23 mouse cellular contexts compared by ENCODE assay signal in the genomic region with DNA sequence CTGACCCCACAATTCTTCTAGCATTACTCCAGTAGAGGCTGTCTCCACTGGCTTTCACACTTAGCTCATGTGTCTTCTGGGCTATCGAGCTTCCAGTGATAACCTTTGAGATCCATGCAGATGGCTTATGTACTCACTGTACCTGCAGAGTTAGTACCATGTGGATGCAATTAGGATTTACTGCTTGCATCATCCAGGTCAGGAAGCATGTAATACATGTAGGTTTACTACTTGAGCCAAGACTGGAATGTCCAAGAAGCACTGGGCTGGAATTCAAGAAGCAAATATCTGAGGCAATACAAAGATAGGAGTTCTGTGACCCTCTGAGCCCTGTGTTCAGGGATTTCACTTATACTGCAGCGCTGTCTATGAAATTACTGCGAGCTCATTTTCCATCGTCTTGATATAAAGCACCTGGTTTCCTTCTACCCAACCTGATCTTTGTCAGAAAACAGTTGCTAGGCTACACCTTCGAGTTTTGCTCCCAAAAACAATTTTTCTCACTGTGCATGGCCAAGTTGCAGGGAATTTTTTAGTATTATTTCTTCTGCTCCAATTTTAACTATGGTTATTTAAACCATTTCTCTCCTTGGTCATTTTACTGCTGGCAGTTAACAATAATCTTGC.
DNase-seq lines count a peak whose midpoint lies in the region; ATAC-seq and TF ChIP-seq lines count a peak whose summit lies in the region.
"Had no signal": no experiment of that assay in that cellular context is flagged by ENCODE, and none has a peak within 500 bp of the region (broad histone marks: within the 10 kb centered on the region; RNA-seq: fewer than 3 reads in every experiment).

No protein-coding gene starts in this region.

- no peak overlapping the region for H3K9ac ChIP-seq in kidney, postnatal 0 days (ENCODE audit: low read depth, low read length)
- no peak overlapping the region for H3K9ac ChIP-seq in limb, embryonic 14.5 days (ENCODE audit: low read depth, low read length, severe bottlenecking)
- H3K9ac ChIP-seq: embryonic facial prominence, embryonic 13.5 days; forebrain, postnatal 0 days; hindbrain, embryonic 12.5 days; hindbrain, embryonic 15.5 days had no signal

- peak; percentile 28 for DNase-seq in kidney, postnatal 0 days (ENCODE audit: low spot score)
- no peak for DNase-seq in kidney, postnatal 4 days
- peak; percentile 0 for DNase-seq in lung, postnatal 36 days
- no peak for DNase-seq in lung, adult 18-20 months
- DNase-seq in fat pad, adult 2 months (ENCODE audit: extremely low read depth, low read depth, low spot score) = peak; percentile 55
- peak; percentile 6 for DNase-seq in limb, embryonic 14.5 days (ENCODE audit: low spot score)
- no peak for DNase-seq in left cerebral cortex, adult 11 months (ENCODE audit: low spot score)
- DNase-seq in spleen, adult 12 weeks (ENCODE audit: low spot score) = no peak
- DNase-seq: adrenal gland, adult 8-10 months; adrenal gland, postnatal 25 days; cerebellum, adult 11-12 months; cerebellum, adult 8-10 months; cerebellum, postnatal 14 days; forebrain, postnatal 0 days; gastrocnemius, postnatal 36 days; heart, adult 11 months had no signal

- no peaks in the 10 kb centered on the region for H3K9me3 ChIP-seq in kidney, postnatal 0 days (replicated peaks; ENCODE audit: low read length)
- no peaks in the 10 kb centered on the region for H3K9me3 ChIP-seq in limb, embryonic 14.5 days (ENCODE audit: control insufficient read depth, low read length)
- H3K9me3 ChIP-seq: embryonic facial prominence, embryonic 13.5 days; hindbrain, embryonic 12.5 days; hindbrain, embryonic 15.5 days had no signal

- H3K4me1 ChIP-seq in kidney, postnatal 0 days (replicated peaks; ENCODE audit: insufficient read depth, low read length) = no peaks in the 10 kb centered on the region
- peaks cover 5% of the 10 kb centered on the region; the same call in 1 of the 2 replicates for H3K4me1 ChIP-seq in limb, embryonic 14.5 days (ENCODE audit: control insufficient read depth, insufficient read depth, low read length)
- H3K4me1 ChIP-seq: embryonic facial prominence, embryonic 13.5 days; hindbrain, embryonic 12.5 days; hindbrain, embryonic 15.5 days had no signal

- no peak for ATAC-seq in kidney, postnatal 0 days (replicated peaks; ENCODE audit: low FRiP score, low read depth)
- ATAC-seq in limb, embryonic 14.5 days (ENCODE audit: low FRiP score, low read depth) = peak; percentile 71
- ATAC-seq: activated CD4-positive, CD25-positive, alpha-beta regulatory T cell, adult 4 months; CD4-positive, CD25-positive, alpha-beta regulatory T cell, adult 4 months; forebrain, embryonic 14.5 days; forebrain, postnatal 0 days had no signal

- no peak for TF ChIP-seq CTCF in kidney, postnatal 0 days (IDR thresholded peaks at IDR 0.05; ENCODE audit: low read depth)

- no peaks in the 10 kb centered on the region for H3K27me3 ChIP-seq in kidney, postnatal 0 days (ENCODE audit: insufficient read depth, low read length)
- H3K27me3 ChIP-seq in limb, embryonic 14.5 days (ENCODE audit: control insufficient read depth, insufficient read depth, low read length) = no peaks in the 10 kb centered on the region
- H3K27me3 ChIP-seq: embryonic facial prominence, embryonic 13.5 days; hindbrain, embryonic 12.5 days; hindbrain, embryonic 15.5 days had no signal

- no peak overlapping the region for H3K4me3 ChIP-seq in kidney, postnatal 0 days (replicated peaks; ENCODE audit: low read depth, low read length)
- no peak overlapping the region for H3K4me3 ChIP-seq in limb, embryonic 14.5 days (replicated peaks; ENCODE audit: low read length)
- H3K4me3 ChIP-seq: embryonic facial prominence, embryonic 13.5 days; hindbrain, embryonic 12.5 days; hindbrain, embryonic 15.5 days had no signal

- TF ChIP-seq POLR2A in limb, embryonic 14.5 days (IDR thresholded peaks at IDR 0.05; ENCODE audit: borderline replicate concordance, extremely low read depth, insufficient read depth, insufficient read length) = no peak

- no peaks in the 10 kb centered on the region for H3K36me3 ChIP-seq in kidney, postnatal 0 days (ENCODE audit: insufficient read depth, low read length)
- H3K36me3 ChIP-seq in limb, embryonic 14.5 days (ENCODE audit: control insufficient read depth, insufficient read depth, low read length) = no peaks in the 10 kb centered on the region
- H3K36me3 ChIP-seq: embryonic facial prominence, embryonic 13.5 days; hindbrain, embryonic 12.5 days; hindbrain, embryonic 15.5 days had no signal

- 60% methylated on average over 5 of the region's 5 CpGs for WGBS in kidney, postnatal 0 days
- 42% methylated on average over 5 of the region's 5 CpGs for WGBS in limb, embryonic 14.5 days

- no peak overlapping the region for H3K27ac ChIP-seq in kidney, postnatal 0 days
- H3K27ac ChIP-seq in limb, embryonic 14.5 days (replicated peaks; ENCODE audit: low read depth, low read length) = no peak overlapping the region
- H3K27ac ChIP-seq: embryonic facial prominence, embryonic 13.5 days; hindbrain, embryonic 12.5 days; hindbrain, embryonic 15.5 days had no signal

- no peak overlapping the region for H3K4me2 ChIP-seq in kidney, postnatal 0 days (ENCODE audit: low read length)
- no peak overlapping the region for H3K4me2 ChIP-seq in limb, embryonic 14.5 days (replicated peaks; ENCODE audit: low read depth, low read length, severe bottlenecking)
- H3K4me2 ChIP-seq: embryonic facial prominence, embryonic 13.5 days; heart, embryonic 11.5 days; hindbrain, embryonic 12.5 days; hindbrain, embryonic 15.5 days had no signal

Comparison
In these comparisons a context has a peak if more than half of its experiments do, and no peak if none do; other contexts are left out.
1. DNase-seq: peak in kidney, postnatal 0 days (single experiment), lung, postnatal 36 days (single experiment), fat pad, adult 2 months (single experiment) and limb, embryonic 14.5 days (single experiment); none in kidney, postnatal 4 days (0 of 2), lung, adult 18-20 months (0 of 2), left cerebral cortex, adult 11 months (single experiment) and spleen, adult 12 weeks (single experiment).